Mouse (Mus musculus) MEL (cell line): Measurements from ENCODE around the gene Gm20388. TPM values are rescaled to one million over a fixed set of nuclear protein-coding genes. Genes with fewer than 3 reads are reported as not detected.

Experiments
- DNase-seq: peaks from one replicate; pipeline ENCODE4 v3.0.0; 2011; ENCODE audit warnings: low read depth, low spot score
- H3K27ac ChIP-seq: 2 replicates; pipeline ENCODE4 v1.5.1; 2012; ENCODE audit warnings: low read depth, mild to moderate bottlenecking, control low read depth, low read length, moderate library complexity; ENCODE audit not compliant: control insufficient read depth
- H3K27me3 ChIP-seq, 2 experiments: fragments of 150-350 bp in 1 of 2; sonication (generic) in 1 of 2; 2 replicates each; pipeline ENCODE4 v1.6.1; 2012; ENCODE audit warnings: low read length in 2 of 2, mild to moderate bottlenecking in 2 of 2, improper control_type of control experiment in 1 of 2, moderate library complexity in 1 of 2; ENCODE audit not compliant: insufficient read depth in 2 of 2, control insufficient read depth in 1 of 2
- H3K36me3 ChIP-seq, 2 experiments: 2 replicates each; pipeline ENCODE4 v1.6.1; 2012 to 2014; ENCODE audit warnings: low read length in 2 of 2, improper control_type of control experiment in 1 of 2, inconsistent platforms in 1 of 2, mild to moderate bottlenecking in 1 of 2; ENCODE audit not compliant: insufficient read depth in 2 of 2, control insufficient read depth in 1 of 2
- H3K4me1 ChIP-seq, 2 experiments: fragments of 150-350 bp in 1 of 2; sonication (generic) in 1 of 2; 2 replicates each; pipeline ENCODE4 v1.6.1; 2012; ENCODE audit warnings: low read length in 2 of 2, improper control_type of control experiment in 1 of 2, mild to moderate bottlenecking in 1 of 2; ENCODE audit not compliant: insufficient read depth in 2 of 2, control insufficient read depth in 1 of 2
- H3K4me3 ChIP-seq, 2 experiments: fragments of 150-350 bp in 1 of 2; sonication (generic) in 1 of 2; 2 replicates each; pipeline ENCODE4 v1.5.1; 2012; ENCODE audit warnings: low read depth in 2 of 2, low read length in 2 of 2, mild to moderate bottlenecking in 2 of 2, moderate library complexity in 2 of 2, control low read depth in 1 of 2, improper control_type of control experiment in 1 of 2; ENCODE audit not compliant: control insufficient read depth in 1 of 2, insufficient read depth in 1 of 2
- H3K79me2 ChIP-seq: 2 replicates; pipeline ENCODE4 v1.6.1; 2012; ENCODE audit warnings: mild to moderate bottlenecking, low read length, moderate library complexity; ENCODE audit not compliant: control insufficient read depth, poor library complexity, insufficient read depth
- H3K9ac ChIP-seq: 2 replicates; pipeline ENCODE4 v1.6.1; 2012; ENCODE audit warnings: low read depth, mild to moderate bottlenecking, control low read depth, low read length, moderate library complexity; ENCODE audit not compliant: control insufficient read depth, poor library complexity, severe bottlenecking
- H3K9me3 ChIP-seq: fragments of 150-350 bp; sonication (generic); replicated peaks from 2 replicates; pipeline ENCODE4 v1.6.1; 2012; ENCODE audit warnings: mild to moderate bottlenecking, low read length, improper control_type of control experiment, moderate library complexity; ENCODE audit not compliant: insufficient read depth
- BHLHE40 ChIP-seq: IDR thresholded peaks from 2 replicates; pipeline ENCODE4 v1.6.1; 2012; ENCODE audit warnings: low read depth, mild to moderate bottlenecking, inconsistent platforms, low read length, improper control_type of control experiment, borderline replicate concordance
- CHD1 ChIP-seq: IDR thresholded peaks from 2 replicates; pipeline ENCODE4 v1.6.1; 2012; ENCODE audit warnings: low read depth, mild to moderate bottlenecking, inconsistent platforms, low read length, improper control_type of control experiment
- CTCF ChIP-seq, 3 experiments: IDR thresholded peaks in 2 of 3; conservative IDR thresholded peaks in 1 of 3; 2 replicates each; pipeline ENCODE4 v1.5.1; 2011 to 2012; ENCODE audit warnings: low read length in 3 of 3, low read depth in 2 of 3, mild to moderate bottlenecking in 2 of 3, improper control_type of control experiment in 1 of 3, inconsistent platforms in 1 of 3, mixed read lengths in 1 of 3, moderate library complexity in 1 of 3; ENCODE audit not compliant: control insufficient read depth in 1 of 3, insufficient read depth in 1 of 3, poor library complexity in 1 of 3, severe bottlenecking in 1 of 3
- E2F4 ChIP-seq: IDR thresholded peaks from 2 replicates; pipeline ENCODE4 v1.6.1; 2011; ENCODE audit warnings: low read depth, low read length, improper control_type of control experiment, borderline replicate concordance
- ELF1 ChIP-seq: IDR thresholded peaks from 2 replicates; pipeline ENCODE4 v1.6.1; 2014; ENCODE audit warnings: low read depth, mild to moderate bottlenecking, inconsistent platforms, low read length, improper control_type of control experiment, moderate library complexity
- ETS1 ChIP-seq: IDR thresholded peaks from 2 replicates; pipeline ENCODE4 v1.6.1; 2012; ENCODE audit warnings: low read depth, mild to moderate bottlenecking, inconsistent platforms, low read length, improper control_type of control experiment, moderate library complexity
- GABPA ChIP-seq: IDR thresholded peaks from 2 replicates; pipeline ENCODE4 v1.6.1; 2012; ENCODE audit warnings: low read depth, mild to moderate bottlenecking, inconsistent platforms, low read length, improper control_type of control experiment, moderate library complexity
- GATA1 ChIP-seq: IDR thresholded peaks from 2 replicates; pipeline ENCODE4 v1.6.1; 2011; ENCODE audit warnings: low read depth, low read length, improper control_type of control experiment
- HCFC1 ChIP-seq: IDR thresholded peaks from 2 replicates; pipeline ENCODE4 v1.6.1; 2012; ENCODE audit warnings: low read depth, mild to moderate bottlenecking, inconsistent platforms, low read length, improper control_type of control experiment, moderate library complexity
- JUND ChIP-seq: IDR thresholded peaks from 2 replicates; pipeline ENCODE4 v1.6.1; 2011; ENCODE audit warnings: low read depth, mild to moderate bottlenecking, improper control_type of control experiment, low read length
- MAFK ChIP-seq: IDR thresholded peaks from 2 replicates; pipeline ENCODE4 v1.6.1; 2011; ENCODE audit warnings: low read depth, mild to moderate bottlenecking, low read length, improper control_type of control experiment, borderline replicate concordance
- MAZ ChIP-seq: IDR thresholded peaks from 2 replicates; pipeline ENCODE4 v1.6.1; 2012; ENCODE audit warnings: low read depth, mild to moderate bottlenecking, inconsistent platforms, low read length, improper control_type of control experiment
- MXI1 ChIP-seq: IDR thresholded peaks from 2 replicates; pipeline ENCODE4 v1.6.1; 2011; ENCODE audit warnings: mild to moderate bottlenecking, low read depth, low read length, improper control_type of control experiment
- MYB ChIP-seq: IDR thresholded peaks from 2 replicates; pipeline ENCODE4 v1.6.1; 2011; ENCODE audit warnings: mild to moderate bottlenecking, low read depth, low read length, improper control_type of control experiment
- NRF1 ChIP-seq: IDR thresholded peaks from 2 replicates; pipeline ENCODE4 v1.6.1; 2014; ENCODE audit warnings: low read depth, mild to moderate bottlenecking, inconsistent platforms, low read length, improper control_type of control experiment, moderate library complexity; ENCODE audit not compliant: poor library complexity, insufficient read depth, severe bottlenecking
- RCOR1 ChIP-seq: IDR thresholded peaks from 2 replicates; pipeline ENCODE4 v1.6.1; 2012; ENCODE audit warnings: low read depth, mild to moderate bottlenecking, inconsistent platforms, low read length, improper control_type of control experiment
- SIN3A ChIP-seq: IDR thresholded peaks from 2 replicates; pipeline ENCODE4 v1.6.1; 2012; ENCODE audit warnings: low read length, improper control_type of control experiment, inconsistent platforms
- SMC3 ChIP-seq: IDR thresholded peaks from 2 replicates; pipeline ENCODE4 v1.6.1; 2011; ENCODE audit warnings: low read depth, low read length, improper control_type of control experiment
- TBP ChIP-seq: IDR thresholded peaks from 2 replicates; pipeline ENCODE4 v1.8.0; 2011; ENCODE audit warnings: low read depth, low read length, improper control_type of control experiment
- UBTF ChIP-seq: IDR thresholded peaks from 2 replicates; pipeline ENCODE4 v1.6.1; 2012; ENCODE audit warnings: low read depth, mild to moderate bottlenecking, inconsistent platforms, low read length, improper control_type of control experiment, moderate library complexity, borderline replicate concordance; ENCODE audit not compliant: insufficient read depth
- USF1 ChIP-seq: IDR thresholded peaks from 2 replicates; pipeline ENCODE4 v1.6.1; 2014; ENCODE audit warnings: low read depth, mild to moderate bottlenecking, inconsistent platforms, low read length, improper control_type of control experiment, moderate library complexity
- ZKSCAN1 ChIP-seq: IDR thresholded peaks from 2 replicates; pipeline ENCODE4 v1.6.1; 2012; ENCODE audit warnings: low read depth, mild to moderate bottlenecking, inconsistent platforms, low read length, improper control_type of control experiment, moderate library complexity
- ZMIZ1 ChIP-seq: IDR thresholded peaks from 2 replicates; pipeline ENCODE4 v1.6.1; 2012; ENCODE audit warnings: low read depth, mild to moderate bottlenecking, inconsistent platforms, low read length, improper control_type of control experiment, moderate library complexity
- polyA plus RNA-seq, 2 experiments: library from polyadenylated mRNA; stranded (reverse) in 1 of 2; unstranded in 1 of 2; fragments of >175 nt in 1 of 2; fragments of >200 nt in 1 of 2; gene quantifications; 2 replicates each; pipeline versions ENCODE4 v1.2.1 to v1.2.4; 2012; ENCODE audit warnings: low replicate concordance in 2 of 2, low read depth in 1 of 2; ENCODE audit not compliant: insufficient read length in 2 of 2, insufficient read depth in 1 of 2, missing spikeins in 1 of 2
- total RNA-seq: library from RNA; depleted of rRNA; stranded (reverse); fragments of 300-350 nt; gene quantifications from 2 replicates; pipeline ENCODE4 v1.2.3, GENCODE M21; 2012

The Gm20388 gene
- total and polyA plus RNA-seq, 3 experiments: 11.1 to 17.8 TPM; not detected in 1

DNA sequence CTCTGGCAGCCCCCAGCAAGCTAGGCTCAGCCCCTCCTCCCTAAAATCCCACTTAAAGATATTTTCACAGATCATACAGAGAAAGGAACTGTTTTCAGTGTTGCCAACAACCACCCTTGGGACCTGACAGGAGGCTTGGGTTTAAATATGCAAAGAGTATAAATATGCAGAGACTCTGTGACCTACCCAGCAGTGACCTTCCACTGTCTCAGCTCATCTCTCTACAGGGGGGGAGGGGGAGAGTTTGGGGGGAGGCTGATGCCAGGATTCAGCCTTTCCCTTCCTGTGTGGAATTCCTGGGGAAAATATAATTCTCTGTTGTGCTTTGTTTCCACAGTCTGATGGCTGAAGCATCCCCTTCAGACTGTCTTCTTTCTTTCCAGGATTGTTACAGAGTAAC is 2024.3 kb downstream of the Gm20388 start:
- H3K9ac ChIP-seq: no peak overlapping the region
- H3K79me2 ChIP-seq: no peaks in the 10 kb centered on the region
- H3K36me3 ChIP-seq: peaks cover 0 to 4% of the 10 kb centered on the region in 2 experiments; a peak in 2 of 4 replicates
- no peak overlapping the region for H3K4me3 ChIP-seq
- H3K27ac ChIP-seq: no peak overlapping the region
- no peaks in the 10 kb centered on the region for H3K27me3 ChIP-seq
- DNase-seq: no peak
- H3K9me3 ChIP-seq: no peaks in the 10 kb centered on the region
- TF ChIP-seq USF1 (no peak), SMC3 (no peak), BHLHE40 (no peak), E2F4 (no peak), MYB (no peak), NRF1 (no peak), MXI1 (no peak), TBP (no peak), SIN3A (no peak), ETS1 (no peak), ELF1 (no peak), UBTF (no peak), ZMIZ1 (no peak), GABPA (no peak), JUND (no peak), GATA1 (no peak), CTCF (IDR thresholded peaks at IDR 0.05 in 2 of 3, conservative IDR thresholded peaks at IDR 0.05 in 1 of 3; ENCODE audit: control insufficient read depth in 1 of 3, insufficient read depth in 1 of 3, low read depth in 2 of 3, low read length in 3 of 3, poor library complexity in 1 of 3, severe bottlenecking in 1 of 3) (no peak), RCOR1 (no peak), MAFK (no peak)
- H3K4me1 ChIP-seq: peaks cover 0 to 3% of the 10 kb centered on the region in 2 experiments; a peak in 2 of 4 replicates

DNA sequence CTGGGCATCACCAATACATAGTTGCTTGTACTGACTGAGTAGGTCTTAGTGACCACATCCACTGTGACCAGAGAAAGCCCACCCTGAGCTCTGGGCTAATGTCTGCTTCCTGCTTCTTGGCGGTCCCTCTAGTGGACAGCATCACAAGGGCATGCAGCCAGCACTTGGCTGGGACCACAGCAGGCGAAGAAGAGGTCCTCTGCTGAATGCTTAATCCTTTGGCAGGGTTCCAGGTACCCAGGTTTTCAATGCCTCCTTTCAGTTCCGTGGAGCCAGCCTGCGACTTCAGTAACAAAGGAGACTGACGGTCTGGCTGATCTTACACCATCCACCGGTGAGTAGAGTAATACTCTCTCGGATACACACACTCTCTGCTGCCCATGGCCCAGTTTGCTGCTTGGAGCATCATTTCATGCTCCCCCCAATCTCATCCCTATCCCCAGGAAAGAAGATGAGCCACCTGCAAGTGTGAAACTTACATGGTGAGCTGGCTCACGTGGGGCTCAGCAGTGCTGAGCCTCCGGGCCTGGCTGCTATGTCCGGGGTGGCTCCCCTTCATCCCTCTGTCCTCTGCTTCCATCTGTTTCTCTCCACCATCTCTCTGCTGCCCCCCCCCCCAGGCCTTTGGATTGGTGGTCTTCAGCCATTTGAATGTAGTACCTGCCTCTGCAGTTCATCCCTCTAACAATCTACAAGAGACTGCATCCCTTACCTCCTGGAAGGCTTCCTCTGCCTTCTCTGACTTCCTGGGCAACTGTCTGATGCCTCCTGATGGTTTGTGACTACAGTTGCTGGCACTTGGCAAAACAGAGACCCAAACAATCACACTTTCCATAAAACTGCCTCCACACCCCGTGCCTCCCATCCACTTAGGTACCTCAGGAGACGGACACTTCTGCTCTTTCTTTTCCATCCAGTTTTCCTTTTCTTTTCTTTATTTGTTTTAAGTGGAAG is 2025.0 kb downstream of the Gm20388 start:
- no peak overlapping the region for H3K9ac ChIP-seq
- no peak for TF ChIP-seq MAZ
- TF ChIP-seq HCFC1: no peak
- TF ChIP-seq ZKSCAN1: no peak
- TF ChIP-seq GABPA: no peak
- TF ChIP-seq JUND: no peak
- no peak for TF ChIP-seq CHD1
- TF ChIP-seq, all 39 proteins: peak for 0
- Histone ChIP-seq H3K4me3 (no peak overlapping the region), H3K27ac (no peak overlapping the region), H3K9me3 (no peaks in the 10 kb centered on the region), H3K36me3 (peaks cover 0 to 4% of the 10 kb centered on the region in 2 experiments; a peak in 2 of 4 replicates), H3K79me2 (no peaks in the 10 kb centered on the region), H3K4me1 (peaks cover 0 to 3% of the 10 kb centered on the region in 2 experiments; a peak in 2 of 4 replicates), H3K27me3 (no peaks in the 10 kb centered on the region)
- no peak for DNase-seq
